Mouse (Mus musculus) brain, adult 2 months (tissue): ENCODE measurements at regions not wholly inside any gene's neighbourhood (a gene's known extent, or its start where the extent isn't known, plus 50 kb on each side); places are given as distances from the start of the nearest gene placed in this dataset.

Source experiments
- DNase-seq: peaks from one replicate; pipeline ENCODE4 v3.0.0; 2011; ENCODE audit warnings: low read depth, low spot score

DNA sequence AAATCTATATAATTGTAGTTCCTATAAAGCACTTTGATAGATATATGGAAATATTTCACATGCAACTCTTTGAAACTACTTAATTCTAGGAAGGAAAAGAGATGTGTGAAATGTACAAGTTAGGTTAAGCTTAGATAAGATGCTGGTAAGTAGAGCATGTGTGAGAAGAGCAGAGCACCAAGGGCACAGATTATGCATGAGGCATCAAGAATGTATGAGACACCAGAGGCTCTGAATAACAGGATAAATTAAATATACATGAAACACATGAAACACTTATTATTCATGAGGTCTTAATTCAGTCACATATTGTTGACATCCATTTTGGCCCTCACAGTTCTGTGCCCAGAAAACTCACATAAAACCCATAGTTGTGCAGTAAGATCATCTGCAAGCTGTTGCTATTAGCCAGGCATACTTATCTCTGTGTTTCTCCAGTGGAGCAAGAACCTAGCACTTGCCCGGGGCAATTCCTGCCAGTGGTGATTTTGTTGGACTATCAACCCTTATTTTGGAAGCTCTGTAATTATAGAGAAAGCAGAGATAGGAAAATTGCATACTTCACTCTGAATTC is 556.1 kb downstream of the Plod2 start:
- DNase-seq: peak; percentile 4

DNA sequence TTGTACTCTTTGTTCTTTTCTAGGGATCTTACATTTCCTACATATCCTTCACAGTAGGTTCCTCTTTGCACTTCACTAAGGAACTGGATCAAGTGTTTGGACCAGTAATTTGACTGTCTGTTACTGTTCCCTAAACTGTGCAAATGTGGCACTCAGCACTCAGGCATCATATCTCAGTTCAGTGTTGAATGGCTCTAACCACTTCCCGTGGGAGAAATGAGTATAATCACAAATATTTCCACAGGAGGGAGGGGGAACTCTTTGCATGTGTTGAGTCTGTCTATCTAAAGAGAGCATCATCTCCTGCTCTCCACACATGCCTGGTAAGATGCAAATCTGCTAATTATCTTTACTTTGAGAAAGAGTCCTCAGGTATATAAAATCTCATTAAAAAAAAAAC is 588.5 kb downstream of the Plod2 start:
- DNase-seq: no peak

DNA sequence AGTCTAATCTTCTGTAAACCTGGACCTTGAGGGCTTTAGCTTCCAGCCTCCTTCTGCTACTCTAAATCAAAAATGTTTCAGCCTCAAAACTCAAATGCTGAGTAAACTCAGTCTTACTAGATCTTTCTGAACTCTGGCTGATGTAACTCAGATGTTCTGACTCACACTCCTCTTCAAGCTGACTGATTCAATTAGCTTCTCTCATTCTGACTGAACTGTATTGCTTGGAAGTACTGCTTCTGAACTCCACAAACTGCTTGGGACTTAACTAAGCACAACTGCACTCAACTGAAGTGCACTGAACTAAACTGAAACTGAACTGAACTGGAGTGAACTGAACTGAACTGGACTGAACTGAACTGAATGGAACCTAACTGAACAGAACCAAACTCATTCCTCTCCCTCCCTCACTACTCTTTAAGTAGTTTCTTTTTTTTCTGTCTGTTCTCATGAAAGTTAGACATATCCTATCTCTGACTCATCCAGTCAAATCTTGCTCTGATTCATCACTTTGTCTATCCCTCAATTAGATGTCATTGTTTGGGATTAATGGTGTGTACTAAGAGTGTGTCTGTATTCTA is 589.7 kb downstream of the Plod2 start:
- DNase-seq: peak; percentile 12

DNA sequence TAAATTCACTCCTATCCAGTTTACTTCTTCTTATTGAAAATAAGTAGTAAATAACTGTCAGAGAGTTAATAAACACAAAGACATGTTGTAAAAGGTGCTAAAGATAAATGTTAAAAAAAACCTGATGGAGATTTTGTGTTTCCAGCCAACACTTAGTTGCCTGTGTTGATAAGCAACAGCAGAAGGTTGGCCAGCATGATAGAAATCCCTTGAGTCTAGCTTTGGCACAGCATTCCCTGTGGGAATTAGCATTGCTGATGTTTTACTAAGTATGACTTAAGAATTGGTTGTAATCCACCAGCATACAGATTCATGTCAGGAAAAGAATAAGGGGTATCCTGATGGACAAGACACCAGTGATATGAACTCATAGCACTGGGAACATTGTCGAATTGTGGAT is 594.3 kb downstream of the Plod2 start:
- no peak for DNase-seq

DNA sequence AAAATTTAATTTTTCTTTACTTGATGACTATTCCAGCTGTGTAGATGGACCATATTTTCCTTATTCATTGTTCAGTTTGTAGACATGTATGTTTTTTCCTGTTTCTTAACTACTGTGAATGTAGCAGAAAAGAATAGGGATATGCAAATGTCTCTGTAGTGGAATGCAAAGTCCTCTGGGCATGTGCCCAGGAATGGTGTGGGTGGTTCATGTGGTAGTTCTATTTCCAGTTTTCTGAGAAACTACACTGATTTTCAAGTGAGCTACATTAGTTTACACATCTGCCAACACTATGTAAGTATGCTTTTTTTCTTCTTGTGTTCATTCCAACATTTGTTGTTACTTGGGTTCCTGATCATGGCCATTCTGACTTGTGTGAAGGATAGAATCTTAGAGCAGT is 628.0 kb downstream of the Plod2 start:
- peak; percentile 59 for DNase-seq

DNA sequence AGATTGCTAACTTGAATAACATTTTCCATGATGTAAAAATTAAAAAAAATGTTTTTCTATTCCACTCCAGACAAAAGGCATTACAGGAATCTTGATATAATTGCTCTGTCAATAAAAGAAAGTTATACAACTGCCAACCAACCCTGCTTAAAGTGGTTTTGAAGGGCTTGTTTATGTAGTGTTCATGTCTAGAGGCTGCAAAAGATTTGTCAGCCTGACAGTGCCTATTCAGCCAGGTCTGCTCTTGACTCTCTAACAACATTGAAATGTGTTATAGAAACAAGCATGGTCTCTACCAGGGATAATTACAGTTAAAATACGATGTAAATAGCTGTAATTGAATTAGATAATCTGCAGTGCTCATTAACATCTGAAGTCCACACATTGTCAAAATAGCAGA is 644.6 kb downstream of the Plod2 start:
- DNase-seq: no peak

DNA sequence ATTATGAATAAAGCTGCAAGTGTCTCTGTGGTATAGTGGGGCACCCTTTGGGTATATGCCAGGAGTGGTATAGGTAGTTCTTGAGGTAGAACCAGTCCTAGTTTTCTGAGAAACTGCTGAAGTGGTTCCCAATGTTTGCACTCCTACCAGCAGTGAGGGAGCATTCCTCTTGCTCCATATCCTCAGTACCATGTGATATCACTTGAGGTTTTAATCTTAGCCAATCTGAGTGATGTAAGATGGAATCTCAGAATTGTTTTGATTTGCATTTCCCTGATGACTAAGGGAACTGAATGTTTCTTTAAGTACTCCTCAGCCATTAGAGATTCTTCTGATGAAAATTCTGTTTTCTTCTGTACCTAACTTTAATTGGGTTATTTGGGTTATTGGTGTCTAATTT is 690.5 kb downstream of the Plod2 start:
- DNase-seq: no peak

DNA sequence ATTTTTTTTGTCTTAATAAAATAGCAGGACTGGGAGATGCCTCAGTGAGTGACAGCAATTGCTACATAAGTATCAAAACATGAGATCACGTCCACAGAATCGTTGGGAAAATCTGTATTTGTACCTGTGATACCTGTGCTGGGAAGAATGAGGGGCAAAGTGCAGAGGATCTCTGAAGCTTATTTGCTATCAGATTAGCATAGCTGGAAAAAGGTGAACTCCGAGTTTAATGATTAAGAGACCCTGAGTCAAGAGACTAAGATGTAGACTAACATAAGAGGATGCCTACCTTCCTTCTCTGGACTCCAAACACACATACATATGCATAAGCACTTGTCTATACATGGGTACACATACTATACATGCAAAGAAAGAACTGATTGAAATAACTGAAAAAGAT is 710.1 kb downstream of the Plod2 start:
- no peak for DNase-seq

DNA sequence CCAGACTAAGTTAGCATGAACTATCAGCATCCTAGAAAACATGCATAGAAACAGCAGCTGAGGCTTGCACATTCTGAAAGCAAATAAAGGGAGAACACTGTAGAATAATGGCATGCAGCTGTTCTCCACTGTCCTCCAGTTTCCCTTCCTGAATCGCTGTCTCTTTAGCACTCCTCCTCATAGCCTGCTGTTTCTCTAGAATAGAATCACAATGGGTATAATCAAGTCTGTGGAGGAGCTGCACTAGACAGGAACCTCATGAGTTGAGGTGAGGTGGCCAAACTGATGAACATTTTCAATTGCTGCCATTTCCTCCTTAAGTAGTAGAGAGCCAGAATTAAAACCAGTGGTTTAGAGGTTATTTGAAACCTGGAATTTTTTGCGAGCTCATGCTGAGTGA is 755.3 kb downstream of the Plod2 start:
- peak; percentile 56 for DNase-seq

DNA sequence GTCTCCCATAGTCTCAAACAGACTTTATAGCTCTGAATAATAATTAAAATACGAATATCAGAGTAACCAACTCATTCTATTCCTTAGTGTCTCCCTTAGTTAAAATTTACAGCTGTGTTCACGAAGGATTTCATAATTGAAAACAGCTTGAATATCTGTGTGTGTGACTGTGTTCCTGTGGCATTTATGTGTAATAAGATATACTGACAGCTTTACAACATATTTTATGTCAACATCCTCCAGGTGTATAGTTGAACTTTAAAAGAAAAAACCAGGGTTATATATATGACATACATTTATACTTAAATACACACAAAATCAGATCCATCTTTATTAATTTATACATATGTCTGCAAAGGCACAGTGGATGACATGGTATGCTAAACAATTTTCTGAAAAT is 764.7 kb downstream of the Plod2 start:
- no peak for DNase-seq

DNA sequence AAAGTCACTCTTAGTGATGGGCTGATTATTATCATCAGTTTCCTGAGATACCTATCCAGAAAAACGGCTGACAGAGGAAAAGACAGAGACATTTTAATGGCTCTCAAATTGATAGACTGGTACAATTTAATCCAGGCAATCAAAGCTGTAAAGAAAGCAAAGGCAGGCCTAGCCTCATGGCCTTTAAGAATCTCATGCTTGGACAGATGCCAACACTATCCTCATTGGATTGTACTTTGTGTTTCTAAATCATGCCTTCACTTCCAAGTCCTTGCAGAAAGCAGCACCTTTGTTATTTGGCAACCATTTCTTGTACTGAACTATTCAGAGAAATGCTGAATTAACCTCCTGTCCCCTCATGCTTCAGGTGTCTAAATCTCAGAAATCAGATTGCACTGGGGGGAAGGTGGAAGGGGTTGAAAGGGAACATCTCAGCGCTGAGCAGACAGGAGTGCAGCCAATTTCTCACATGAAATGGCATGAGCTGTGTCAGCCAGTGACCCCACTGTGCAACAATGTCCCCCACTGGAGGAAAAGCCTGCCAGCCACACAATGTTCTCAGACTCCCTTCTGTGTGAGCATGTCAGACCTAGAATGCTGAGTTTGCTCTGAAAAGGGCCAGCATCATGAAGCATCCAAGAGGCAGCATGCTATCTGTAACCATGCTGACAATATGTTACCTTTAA is 787.1 kb downstream of the Plod2 start:
- DNase-seq: peak; percentile 31
